Mouse (Mus musculus) cortical plate, adult 2 months (tissue): ENCODE measurements around the gene Phldb2.

Source experiments
- CTCF ChIP-seq: fragments of 200-500 bp; IDR thresholded peaks from 2 replicates; pipeline ENCODE4 v1.5.1; 2011; ENCODE audit warnings: mild to moderate bottlenecking, control low read depth, low read length; ENCODE audit not compliant: insufficient read depth; ENCODE audit errors: extremely low read depth
- POLR2A ChIP-seq: fragments of 200-500 bp; IDR thresholded peaks from 2 replicates; pipeline ENCODE4 v1.6.1; 2011; ENCODE audit warnings: mild to moderate bottlenecking, low read length, control low read depth; ENCODE audit not compliant: insufficient read depth; ENCODE audit errors: extremely low read depth

DNA sequence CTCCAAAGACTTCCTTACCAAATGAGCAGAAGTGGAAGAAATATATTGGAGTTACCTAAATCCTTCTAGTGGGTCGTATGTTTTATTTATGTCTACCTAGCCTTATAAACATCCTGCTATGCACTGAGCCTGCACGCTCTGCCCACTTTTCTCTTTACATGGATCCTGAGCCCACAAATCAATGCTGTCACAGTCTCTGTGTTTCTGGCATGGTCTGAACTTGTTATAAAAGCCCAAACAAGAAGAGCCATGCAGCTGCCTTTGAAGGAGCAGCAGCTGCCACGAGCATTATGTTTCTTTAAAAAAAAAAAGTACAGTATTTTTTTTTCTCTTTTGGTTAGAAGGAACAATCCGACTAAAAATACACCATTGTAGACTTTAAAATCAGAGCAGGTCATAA, 186.0 kb downstream of the Phldb2 start:
- no peak for TF ChIP-seq CTCF
- no peak for TF ChIP-seq POLR2A
